ENCODE assay signal across 26 mouse cellular contexts in genomic region chr10:69172412-69172811, GRCm38 (mm10). TPM values are rescaled to one million over a fixed set of nuclear protein-coding genes. Genes with fewer than 3 reads are reported as not detected.
"Had no signal": no experiment of that assay in that cellular context is flagged by ENCODE, and none has a peak within 500 bp of the region (broad histone marks: within the 10 kb centered on the region; RNA-seq: fewer than 3 reads in every experiment).

No protein-coding gene starts in this region.

- H3K27ac ChIP-seq: gastrocnemius, adult 2 months; hindbrain, embryonic 10.5 days; hindbrain, embryonic 12.5 days; hindbrain, embryonic 14.5 days; intestine, embryonic 15.5 days; layer of hippocampus, adult 2 months; left cerebral cortex, adult 2 months; limb, embryonic 10.5 days; limb, embryonic 12.5 days; liver, embryonic 13.5 days; liver, embryonic 15.5 days had no signal

- DNase-seq: gastrocnemius, adult 2 months; gastrocnemius, postnatal 10 days; gastrocnemius, postnatal 25 days; heart, postnatal 14 days; kidney, adult 18-20 months; kidney, adult 8-10 months; kidney, postnatal 10 days; kidney, postnatal 25 days; kidney, postnatal 4 days; liver; liver, embryonic 13.5 days; liver, postnatal 0 days had no signal

- H3K4me2 ChIP-seq: hindbrain, embryonic 12.5 days; hindbrain, embryonic 14.5 days; intestine, embryonic 15.5 days; limb, embryonic 12.5 days; liver, embryonic 11.5 days; liver, embryonic 13.5 days; liver, embryonic 15.5 days had no signal

- H3K27me3 ChIP-seq: hindbrain, embryonic 12.5 days; intestine, embryonic 15.5 days; liver, embryonic 13.5 days; liver, embryonic 15.5 days had no signal

- H3K4me1 ChIP-seq: hindbrain, embryonic 10.5 days; hindbrain, embryonic 12.5 days; limb, embryonic 10.5 days; limb, embryonic 12.5 days; liver, embryonic 13.5 days; liver, embryonic 15.5 days had no signal

- H3K9me3 ChIP-seq: hindbrain, embryonic 10.5 days; hindbrain, embryonic 12.5 days; intestine, embryonic 15.5 days; limb, embryonic 10.5 days; limb, embryonic 12.5 days; liver, embryonic 13.5 days; liver, embryonic 15.5 days had no signal

- H3K4me3 ChIP-seq: gastrocnemius, adult 2 months; hindbrain, embryonic 10.5 days; hindbrain, embryonic 12.5 days; intestine, embryonic 15.5 days; layer of hippocampus, adult 2 months; left cerebral cortex, adult 2 months; limb, embryonic 10.5 days; limb, embryonic 12.5 days; liver, embryonic 13.5 days; liver, embryonic 15.5 days had no signal

- H3K9ac ChIP-seq: hindbrain, embryonic 12.5 days; hindbrain, embryonic 14.5 days; intestine, embryonic 15.5 days; limb, embryonic 12.5 days; liver, embryonic 13.5 days; liver, embryonic 15.5 days; liver, postnatal 0 days had no signal

- ATAC-seq: forebrain, embryonic 16.5 days; hindbrain, embryonic 16.5 days; inflammation-experienced regulatory T-cells, adult 6 months; intestine, embryonic 15.5 days; intestine, postnatal 0 days; liver, postnatal 0 days had no signal

- H3K36me3 ChIP-seq: hindbrain, embryonic 10.5 days; hindbrain, embryonic 12.5 days; intestine, embryonic 15.5 days; limb, embryonic 10.5 days; limb, embryonic 12.5 days; liver, embryonic 13.5 days; liver, embryonic 15.5 days had no signal

RNA-seq across cellular contexts. Expression of gene Rhobtb1, which starts 21.2 kb away (rescaled TPM):
- polyA plus RNA-seq: inflammation-experienced regulatory T-cells, adult 6 months had no signal

RNA-seq across cellular contexts. Expression of gene A930033H14Rik, which starts 40.5 kb away (rescaled TPM):
- polyA plus RNA-seq: inflammation-experienced regulatory T-cells, adult 6 months had no signal
